Mouse (Mus musculus) layer of hippocampus, adult 8-10 months (tissue): ENCODE measurements around the gene Atg101. TPM values are rescaled to one million over a fixed set of nuclear protein-coding genes. Genes with fewer than 3 reads are reported as not detected.

Experiments used
- DNase-seq, 2 experiments: peaks; one replicate each; pipeline ENCODE4 v3.0.0; 2022; ENCODE audit warnings: low spot score in 2 of 2
- total RNA-seq, 4 experiments: library from RNA; stranded (reverse); gene quantifications; 2 replicates each; pipeline ENCODE4 v1.2.4; 2022

The Atg101 gene
- total RNA-seq, 4 experiments from 2014 or later = 43.4 to 48.1 (median 46.1) TPM

- peak in 1 of 2 experiments; percentile 65 for DNase-seq
Measured at GRCm38 (mm10) chr15:101283183-101283910, 725 bp upstream of the Atg101 start.

GRCm38 (mm10) chr15:101286129-101286770, 2.2 kb downstream of the Atg101 start:
- no peak for DNase-seq

- no peak for DNase-seq
Measured at GRCm38 (mm10) chr15:101287361-101287760, 3.3 kb downstream of the Atg101 start.

DNA sequence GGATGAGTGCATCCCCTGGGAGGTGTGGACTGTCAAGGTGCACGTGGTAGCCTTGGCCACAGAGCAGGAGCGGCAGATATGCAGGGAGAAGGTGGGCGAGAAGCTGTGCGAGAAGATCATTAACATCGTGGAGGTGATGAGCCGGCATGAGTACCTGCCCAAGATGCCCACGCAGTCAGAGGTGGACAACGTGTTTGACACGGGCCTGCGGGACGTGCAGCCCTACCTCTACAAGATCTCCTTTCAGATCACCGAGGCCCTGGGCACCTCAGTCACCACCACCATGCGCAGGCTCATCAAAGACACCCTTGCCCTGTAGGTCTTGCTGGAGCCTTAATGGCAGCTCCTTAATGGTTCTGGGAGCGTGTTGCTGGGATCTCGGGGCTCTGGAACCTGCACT, 6.3 kb downstream of the Atg101 start:
- no peak for DNase-seq

DNA sequence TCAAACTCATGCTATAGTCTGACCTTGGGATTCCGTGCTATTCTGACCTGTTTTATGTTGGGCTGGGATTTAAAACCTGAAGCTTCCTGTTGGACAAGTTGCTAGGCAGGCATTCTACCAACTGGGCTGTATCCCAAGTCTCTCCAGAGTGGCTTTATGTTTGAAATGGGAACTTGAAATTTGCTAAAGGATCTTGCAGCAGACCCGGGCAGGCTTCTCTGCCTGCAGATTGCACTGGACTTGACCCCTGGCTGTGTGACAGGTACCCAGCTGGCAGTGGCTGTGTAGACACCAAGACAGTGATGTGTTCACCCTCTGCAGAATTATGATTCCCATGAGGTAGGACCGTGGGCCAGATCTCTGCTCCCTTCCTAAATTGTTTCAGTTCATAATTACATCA, 7.9 kb downstream of the Atg101 start:
- DNase-seq = no peak

- DNase-seq = no peak
Measured at GRCm38 (mm10) chr15:101293025-101293621, 9.1 kb downstream of the Atg101 start, which contains the start of gene 6030408B16Rik. 6030408B16Rik (plus strand) TSS chr15:101293212.

DNA sequence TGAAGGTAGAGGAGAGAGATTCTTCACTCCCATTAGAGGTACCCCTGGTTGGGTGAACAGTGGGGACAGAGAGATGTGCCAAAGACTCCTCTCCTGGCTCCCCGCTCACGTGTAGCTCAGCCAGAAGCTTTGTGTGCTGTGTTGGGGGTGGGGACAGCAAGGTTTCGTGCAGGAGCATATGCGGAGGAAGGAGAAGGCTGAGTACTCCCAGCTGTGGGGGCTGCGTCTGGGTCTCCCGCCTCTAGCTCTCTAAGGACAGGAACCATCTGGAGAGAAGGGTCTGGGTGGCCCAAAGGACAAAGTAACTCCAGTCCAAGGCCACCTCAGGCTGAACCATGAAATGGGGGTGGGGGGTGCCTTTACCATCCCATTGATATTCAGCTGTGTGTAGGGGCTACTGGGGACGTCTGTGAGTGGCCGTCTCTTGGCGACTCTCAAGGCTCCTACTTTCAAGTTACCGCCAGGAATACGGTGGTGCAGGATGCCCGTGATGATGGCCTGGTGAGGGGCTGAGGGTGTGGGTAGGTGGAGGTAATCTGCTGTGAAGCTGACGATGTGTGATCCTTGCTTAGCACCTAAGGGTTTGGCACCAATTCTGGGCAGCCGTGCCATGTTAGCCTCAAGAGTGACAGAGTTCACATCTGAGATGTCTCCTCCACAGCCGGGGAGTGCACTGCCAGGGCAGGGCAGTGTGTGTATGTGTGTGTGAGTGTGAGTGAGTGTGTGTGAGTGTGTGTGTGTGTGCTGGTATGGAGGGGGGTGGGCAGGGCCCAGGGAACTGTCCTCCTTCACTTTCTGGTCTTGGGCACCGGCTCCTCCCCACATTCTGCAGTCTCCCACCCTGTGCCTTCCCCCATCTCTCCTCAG, 10.2 kb downstream of the Atg101 start:
- no peak for DNase-seq

DNA sequence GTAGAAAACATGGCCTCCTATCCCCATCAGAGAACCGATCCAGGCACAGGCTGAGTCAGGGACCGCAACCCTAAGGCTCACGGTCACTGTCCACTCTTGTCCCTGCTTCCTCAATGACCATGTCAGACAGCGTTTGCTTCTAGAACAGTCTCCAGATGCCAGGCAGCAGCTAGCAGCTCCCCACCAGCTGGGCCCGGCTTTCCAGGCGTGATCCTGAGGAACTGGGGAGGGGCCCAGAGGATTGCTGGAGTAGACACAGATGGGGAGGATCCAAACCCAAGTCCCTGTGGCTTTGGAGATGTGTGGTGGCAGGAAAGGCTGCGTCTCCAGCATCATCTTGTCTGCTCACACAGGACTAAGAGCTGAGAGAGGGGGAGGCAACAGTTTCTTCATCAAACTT, 11.0 kb downstream of the Atg101 start:
- no peak for DNase-seq

DNA sequence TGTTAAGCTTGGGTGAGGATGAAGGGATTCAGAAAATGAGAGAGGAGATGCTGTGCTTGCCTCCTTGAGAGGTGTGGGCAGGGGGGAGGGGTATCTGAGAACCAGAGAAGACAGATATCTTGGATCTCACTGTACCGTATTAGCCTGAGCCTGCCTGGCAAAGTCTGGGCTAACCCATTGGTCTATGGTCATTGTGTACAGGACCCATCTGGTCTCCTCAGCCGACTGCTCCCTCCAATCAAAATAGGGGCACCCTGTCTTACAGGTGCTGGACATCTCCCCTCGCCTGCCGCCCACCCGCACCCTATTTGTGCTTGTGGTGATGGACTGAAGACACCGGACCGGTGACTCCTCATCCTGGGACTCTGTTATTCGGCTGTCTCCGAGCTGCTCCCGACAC, 11.5 kb downstream of the Atg101 start:
- DNase-seq = no peak

DNA sequence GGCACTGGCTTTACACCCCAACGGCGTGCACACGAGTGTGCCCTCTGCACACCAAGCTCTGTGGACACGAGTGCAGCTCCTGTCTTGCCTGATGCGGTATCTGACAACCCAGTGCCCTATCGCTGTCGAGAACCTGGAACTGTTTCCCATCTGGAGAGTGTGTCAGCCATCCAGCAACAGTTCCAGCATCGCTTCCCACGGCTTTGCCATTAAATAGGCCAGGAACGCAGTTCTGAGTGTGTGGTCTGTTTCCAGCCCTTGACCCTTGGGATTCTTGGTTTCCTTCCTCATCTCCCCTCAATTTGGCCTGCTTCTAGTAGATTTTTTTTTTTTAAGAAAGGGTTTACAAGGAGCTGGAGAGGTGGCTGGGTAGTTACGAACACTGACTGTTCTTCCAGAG, 12.0 kb downstream of the Atg101 start:
- no peak for DNase-seq

DNA sequence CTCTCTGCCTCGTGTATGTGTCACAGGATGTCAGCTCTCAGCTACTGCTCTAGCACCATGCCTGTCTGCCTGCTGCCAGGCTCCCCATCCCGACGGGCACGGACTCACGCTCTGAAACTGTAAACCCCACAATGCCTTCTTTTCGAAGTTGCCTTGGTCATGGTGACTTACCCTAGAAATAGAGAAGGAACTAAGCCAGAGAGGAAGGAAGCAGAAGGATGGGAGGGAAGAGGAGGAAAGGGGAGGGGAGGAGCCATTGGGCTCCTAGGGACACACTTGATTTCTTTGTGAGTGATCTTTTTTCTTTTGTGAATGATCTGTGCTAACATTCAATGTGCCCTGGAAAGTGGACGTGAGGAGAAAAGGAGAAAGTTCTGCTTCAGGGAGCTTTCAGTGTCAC, 13.9 kb downstream of the Atg101 start:
- DNase-seq = no peak

GRCm38 (mm10) chr15:101298550-101298949, 14.5 kb downstream of the Atg101 start:
- DNase-seq = no peak

GRCm38 (mm10) chr15:101299480-101299960, 15.4 kb downstream of the Atg101 start:
- DNase-seq = no peak

- no peak for DNase-seq
Measured at GRCm38 (mm10) chr15:101300128-101300527, 16.1 kb downstream of the Atg101 start.

DNA sequence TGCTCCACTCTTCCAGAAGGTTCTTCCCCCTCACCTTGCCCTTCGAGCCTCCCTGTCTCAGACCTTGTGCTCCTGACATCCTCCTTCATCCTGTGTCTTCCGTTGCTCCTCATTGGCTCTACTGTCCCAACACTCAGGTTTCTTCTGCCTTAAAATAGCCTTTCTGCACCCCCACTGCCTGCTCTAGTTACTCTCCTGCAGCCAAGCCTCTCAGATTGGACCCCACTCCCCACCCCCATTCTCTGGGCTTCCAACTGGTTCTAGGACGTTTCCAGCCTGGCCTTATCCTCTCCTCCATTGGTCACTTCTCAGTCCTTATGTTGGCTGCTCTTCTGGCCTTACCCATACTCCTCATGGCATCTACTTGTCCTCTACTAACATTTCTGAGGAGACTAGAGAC, 18.1 kb downstream of the Atg101 start:
- no peak for DNase-seq

GRCm38 (mm10) chr15:101303830-101304229, 19.8 kb downstream of the Atg101 start:
- DNase-seq = no peak

DNA sequence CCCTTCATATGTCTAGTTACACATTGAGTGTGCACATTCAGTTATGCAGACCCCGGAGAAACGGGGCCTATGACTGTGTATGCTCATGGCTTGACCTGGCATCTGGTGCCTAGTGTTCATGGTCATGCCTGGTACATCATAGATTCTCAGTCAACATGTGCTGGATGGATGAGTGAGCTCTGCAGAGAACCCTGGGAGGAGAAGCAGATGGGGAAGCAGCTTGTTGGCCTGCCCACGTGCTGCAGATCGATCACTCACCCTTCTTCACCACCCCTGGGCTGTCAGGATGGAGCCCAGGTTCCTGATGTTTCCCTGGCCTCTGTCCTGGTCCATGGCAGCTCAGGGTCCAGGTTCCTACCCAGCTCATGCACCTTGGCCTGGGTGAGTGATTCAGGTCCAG, 22.4 kb downstream of the Atg101 start:
- peak; percentile 64 to 75 for DNase-seq

DNA sequence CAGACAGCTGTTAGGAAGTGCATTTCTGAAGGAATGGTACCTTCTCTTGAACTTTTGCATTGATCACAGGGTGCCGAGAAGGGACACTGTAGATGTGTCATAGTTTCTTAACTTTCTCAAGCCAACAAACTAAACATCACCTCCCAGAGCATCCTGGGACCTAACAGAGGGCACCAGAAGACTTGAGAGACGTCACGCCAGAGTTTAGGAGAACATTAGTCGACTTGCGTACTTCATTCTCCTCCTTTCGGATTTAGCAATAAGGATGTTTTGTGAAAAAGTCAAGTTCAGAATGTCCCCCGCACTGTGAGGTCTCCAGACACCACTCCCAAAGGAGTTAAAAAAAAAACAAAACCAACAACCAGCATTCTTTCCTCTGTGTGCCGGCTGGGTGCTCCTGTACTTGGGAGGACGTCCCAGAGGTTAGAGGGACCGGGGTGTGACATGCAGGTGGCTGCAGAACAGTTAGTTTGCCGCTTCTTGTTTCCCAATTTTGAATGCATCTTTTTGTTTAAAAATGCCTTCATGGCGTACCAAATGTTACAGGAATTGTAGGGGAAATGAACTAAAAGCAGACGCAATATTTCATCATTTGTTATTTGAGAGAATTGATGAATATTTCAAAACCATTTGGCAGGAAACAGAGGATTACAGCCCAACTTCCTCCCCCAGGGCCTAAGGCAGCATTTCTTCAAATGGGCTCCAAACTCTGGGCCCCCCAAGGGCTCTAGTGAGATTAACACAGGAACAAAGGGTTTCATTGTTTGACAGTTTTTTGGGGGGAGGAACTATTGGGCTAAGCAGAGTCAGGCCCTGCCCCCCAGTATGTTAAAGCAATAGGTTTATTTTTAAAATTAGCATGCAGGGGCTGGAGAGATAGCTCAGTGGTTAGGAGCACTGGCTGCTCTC, 24.6 kb downstream of the Atg101 start:
- DNase-seq = no peak

DNA sequence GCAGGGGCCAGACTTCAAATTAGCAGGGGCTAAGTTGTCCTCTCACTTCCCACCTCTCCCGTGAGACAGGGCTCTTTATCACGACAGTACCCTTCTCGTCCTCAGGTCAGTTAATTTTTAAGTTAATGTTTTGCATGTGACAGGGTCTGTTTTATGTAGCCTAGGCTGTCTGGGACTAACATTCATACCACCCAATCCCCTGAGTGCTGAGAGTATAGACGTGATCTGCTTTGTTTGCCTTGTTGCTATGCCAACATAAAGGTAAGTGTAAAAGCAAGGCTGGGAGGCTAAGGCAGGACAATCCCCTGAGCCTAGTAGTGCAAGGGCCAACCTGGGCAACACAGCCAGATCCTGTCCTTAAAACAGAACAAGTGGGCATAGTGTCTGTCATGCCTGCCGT, 25.4 kb downstream of the Atg101 start:
- no peak for DNase-seq

DNA sequence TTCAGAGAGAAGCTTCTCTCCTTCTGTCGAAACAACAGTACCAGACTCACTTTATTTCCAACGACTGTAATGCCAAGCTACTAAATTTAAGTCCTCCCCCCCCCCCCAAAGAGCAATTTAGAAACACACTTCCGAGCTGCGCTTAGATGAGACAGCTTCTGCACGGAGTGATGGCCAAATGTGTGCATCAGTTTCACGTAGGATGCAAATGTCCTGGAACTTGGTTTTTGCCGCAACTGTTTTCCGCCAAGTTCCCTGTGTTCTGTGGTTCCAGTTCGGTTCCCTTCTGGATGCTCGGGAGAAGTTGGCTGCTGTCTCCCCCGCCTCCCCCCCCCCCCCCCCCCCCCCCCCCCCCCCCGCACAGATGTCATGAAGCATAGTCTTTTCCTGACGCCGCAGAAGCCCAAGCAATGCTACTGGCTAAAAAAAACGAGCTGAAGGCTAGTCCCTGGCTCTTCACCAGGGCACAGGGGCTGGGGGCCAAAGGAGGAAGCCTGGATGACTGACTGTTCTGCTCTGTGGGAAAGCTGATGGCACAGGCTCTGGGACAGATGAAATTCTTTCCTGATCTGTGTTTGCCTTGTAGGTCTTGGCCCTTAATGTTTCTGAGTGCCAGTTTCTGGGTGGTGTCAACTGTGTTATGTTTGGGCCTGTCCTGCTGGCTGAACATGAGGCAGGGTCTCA, 27.2 kb downstream of the Atg101 start:
- peak; percentile 43 to 58 for DNase-seq
